Mouse (Mus musculus): ENCODE data around the gene Olfr725.

The Olfr725 gene

DNA sequence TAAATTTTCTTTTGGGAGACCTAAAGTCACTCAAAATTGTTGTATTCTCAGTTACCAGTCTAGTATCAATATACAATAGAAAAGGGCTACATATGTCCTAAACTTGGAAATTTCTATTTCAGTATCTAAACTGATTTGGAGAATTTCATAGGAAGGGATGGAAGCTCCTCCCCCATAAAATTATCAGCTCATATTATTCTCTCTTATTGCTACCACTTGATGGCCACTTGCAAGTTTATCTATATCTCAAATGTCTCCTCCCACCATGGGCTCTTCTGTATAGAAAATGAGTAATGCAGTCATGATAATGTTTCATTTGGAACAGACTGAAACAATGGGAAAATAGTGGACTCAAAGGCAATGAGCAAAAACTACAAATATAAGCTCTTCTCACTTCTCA lies at the start of gene Olfr725:
Gene Olfr725 (minus strand): TSS at position 101 of the 400 bp plus-strand sequence.
- DNase-seq (ENCODE audit: extremely low spot score, low read depth, low spot score), result no peak

DNA sequence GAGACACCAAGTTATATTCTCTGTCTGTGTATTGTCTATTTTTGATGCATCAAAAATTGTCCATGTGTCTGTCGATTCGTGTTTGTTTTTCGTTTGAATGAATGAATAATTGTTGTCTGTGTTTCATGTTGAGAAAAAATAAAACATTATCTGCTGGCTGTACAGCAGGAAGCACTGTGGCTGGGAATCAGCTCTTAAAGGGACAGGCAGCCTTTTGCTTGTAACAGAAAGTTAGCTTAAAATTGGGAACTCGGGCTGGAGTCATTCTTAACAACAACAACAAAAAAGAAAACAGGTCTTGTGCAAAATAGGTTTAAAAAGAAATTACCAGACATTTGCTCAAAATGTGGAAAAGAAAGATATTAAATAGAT lies 22.5 kb upstream of the Olfr725 start:
- peak; percentile 42 for DNase-seq (ENCODE audit: extremely low spot score, low read depth, low spot score)

DNA sequence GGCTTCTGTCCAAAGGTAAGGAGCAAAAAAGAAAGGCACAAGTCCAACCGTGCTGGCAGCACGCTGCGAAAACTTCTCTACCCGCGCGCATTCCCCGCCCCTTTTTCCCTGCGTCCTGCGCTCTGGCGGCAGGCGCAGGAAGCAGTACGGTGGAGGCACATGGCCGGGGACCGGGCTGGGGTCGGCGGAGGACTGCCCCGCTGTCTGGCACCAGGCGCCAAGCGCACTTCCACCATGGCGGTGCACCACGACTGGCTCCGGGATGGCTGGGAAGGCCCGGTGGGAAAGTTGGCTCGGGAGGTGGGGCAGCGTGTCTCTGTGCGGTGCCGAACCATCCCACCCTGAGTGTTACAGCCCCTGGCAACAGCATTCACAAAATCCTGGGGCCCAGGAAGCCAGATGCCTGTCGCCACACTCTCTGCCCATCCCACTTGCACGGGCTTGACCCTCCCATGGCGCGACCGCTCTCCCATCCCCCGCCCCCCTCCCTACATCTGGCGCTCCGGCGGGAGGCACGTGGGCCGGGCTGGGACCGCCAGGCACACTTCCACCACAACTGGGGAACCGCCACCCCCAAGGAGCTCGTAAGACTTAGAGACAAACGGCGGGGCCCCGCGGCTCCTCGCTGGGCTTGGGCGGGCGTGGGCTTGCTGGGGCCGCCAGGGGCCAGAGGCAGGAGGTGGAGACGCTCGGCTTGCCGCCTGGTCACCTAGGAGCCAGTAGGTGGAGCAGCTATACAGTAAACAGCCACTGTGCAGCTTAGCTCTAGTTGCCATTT lies 22.0 kb upstream of the Olfr725 start:
- DNase-seq (ENCODE audit: extremely low spot score, low read depth, low spot score), result peak; percentile 12

DNA sequence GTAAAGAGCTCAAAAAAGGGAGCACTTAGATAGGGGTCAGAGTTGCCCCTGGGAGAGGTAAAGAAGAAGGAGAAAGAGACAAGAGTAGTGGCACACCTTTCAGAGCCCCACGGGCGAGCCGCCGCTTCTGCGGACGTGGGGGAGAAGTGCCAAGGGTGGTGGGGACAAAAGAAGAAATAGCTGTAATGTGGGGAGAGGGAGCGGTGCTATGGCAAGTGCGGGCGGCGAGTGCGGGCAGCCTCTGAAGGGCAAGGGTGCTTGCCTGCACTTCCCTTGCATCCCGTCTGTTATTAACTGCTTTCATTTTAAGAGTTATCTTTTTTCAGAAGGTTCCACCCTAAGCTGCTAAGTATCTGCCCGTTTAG lies 21.4 kb upstream of the Olfr725 start:
- no peak for DNase-seq (ENCODE audit: extremely low spot score, low read depth, low spot score)

DNA sequence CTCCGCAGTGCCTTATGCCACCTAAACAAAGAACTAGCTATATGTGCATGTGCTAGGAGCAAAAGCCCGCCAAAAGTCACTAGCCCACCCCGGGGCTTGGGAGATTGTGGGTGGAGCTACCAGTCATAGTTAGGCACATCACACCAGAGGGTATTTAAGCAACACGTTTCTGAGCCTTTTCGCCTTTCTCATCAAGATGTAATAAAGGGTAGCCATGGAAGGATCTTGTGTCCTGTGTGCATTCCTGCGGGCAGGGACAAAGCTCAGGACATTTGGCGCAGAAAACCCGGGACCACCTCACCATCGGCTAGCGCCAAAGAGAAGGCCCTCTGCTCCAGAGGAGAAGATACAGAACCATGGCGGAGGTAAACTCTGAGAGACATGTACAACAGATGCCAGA lies 21.0 kb upstream of the Olfr725 start:
- peak; percentile 20 for DNase-seq (ENCODE audit: extremely low spot score, low read depth, low spot score)

DNA sequence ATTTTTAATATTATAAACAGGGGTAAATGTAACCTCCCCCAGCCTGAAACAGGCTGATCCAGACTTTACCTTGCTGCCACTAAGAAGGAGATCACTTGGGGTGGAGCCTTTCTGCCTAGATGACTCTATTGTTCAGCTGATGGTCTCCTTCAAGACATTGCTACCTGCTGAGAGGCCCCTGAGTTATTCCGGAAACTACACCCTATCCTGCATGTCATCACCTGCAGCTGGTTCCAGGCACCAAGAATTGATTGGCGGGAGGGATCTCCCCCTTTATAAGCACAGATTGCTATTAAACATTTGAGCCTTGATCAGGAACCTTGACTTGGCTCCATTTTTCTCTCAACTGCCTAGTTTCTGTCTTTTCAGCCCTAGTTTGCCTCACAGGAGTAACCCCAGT lies 8.1 kb downstream of the Olfr725 start:
- no peak for DNase-seq (ENCODE audit: extremely low spot score, low read depth, low spot score)

DNA sequence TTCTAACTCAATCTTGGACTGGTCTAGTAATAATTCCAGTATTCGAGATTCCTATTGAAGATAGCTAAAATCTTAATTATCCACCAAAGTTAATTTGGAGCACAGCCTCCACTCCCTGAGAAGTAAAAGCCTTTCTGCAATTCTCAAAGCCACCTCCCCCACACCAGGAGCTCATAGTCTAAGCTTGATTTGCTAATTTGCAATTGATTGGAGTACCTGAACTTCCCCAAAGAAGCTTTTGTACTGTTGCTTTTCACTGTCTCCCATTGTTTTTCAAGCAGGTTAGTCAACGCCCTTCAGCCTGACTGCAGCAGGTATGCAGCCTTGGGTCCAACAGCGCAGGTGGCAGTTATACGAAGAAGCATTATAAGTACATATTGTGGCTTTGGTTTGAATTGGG lies 8.8 kb downstream of the Olfr725 start:
- no peak for DNase-seq (ENCODE audit: extremely low spot score, low read depth, low spot score)

DNA sequence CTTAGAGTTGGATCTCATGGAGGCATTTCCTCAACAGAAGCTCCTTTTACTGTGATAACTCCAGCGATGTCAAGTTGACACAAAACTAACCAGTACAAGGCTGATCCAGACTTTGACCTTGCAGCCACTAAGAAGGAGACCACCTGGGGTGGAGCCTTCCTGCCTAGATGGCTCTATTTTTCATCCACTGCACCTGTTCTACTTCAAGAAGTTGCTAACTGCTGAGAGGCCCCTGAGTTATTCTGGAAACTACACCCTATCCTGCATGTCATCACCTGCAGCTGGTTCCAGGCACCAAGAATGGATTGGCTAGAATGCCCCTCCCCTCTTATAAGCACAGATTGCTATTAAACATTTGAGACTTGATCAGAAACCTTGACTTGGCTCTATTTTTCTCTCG lies 13.8 kb downstream of the Olfr725 start:
- DNase-seq (ENCODE audit: extremely low spot score, low read depth, low spot score), result no peak
